Comparison of ENCODE assay signal across 9 mouse cellular contexts in genomic region chr17:34109038-34109805, GRCm38 (mm10). TPM values are rescaled to one million over a fixed set of nuclear protein-coding genes. Genes with fewer than 3 reads are reported as not detected.
DNase-seq lines count a peak whose midpoint lies in the region; ATAC-seq lines count a peak whose summit lies in the region.
"Had no signal": no experiment of that assay in that cellular context is flagged by ENCODE, and none has a peak within 500 bp of the region (broad histone marks: within the 10 kb centered on the region; RNA-seq: fewer than 3 reads in every experiment).

No protein-coding gene starts in this region.

- H3K9me3 ChIP-seq in midbrain, embryonic 11.5 days (ENCODE audit: control insufficient read depth, low read length) = no peaks in the 10 kb centered on the region
- no peaks in the 10 kb centered on the region for H3K9me3 ChIP-seq in midbrain, embryonic 10.5 days (replicated peaks)
- no peaks in the 10 kb centered on the region for H3K9me3 ChIP-seq in intestine, embryonic 15.5 days
- H3K9me3 ChIP-seq: embryonic facial prominence, embryonic 15.5 days had no signal

- no peak overlapping the region for H3K27ac ChIP-seq in midbrain, embryonic 11.5 days (ENCODE audit: low read depth, low read length)
- H3K27ac ChIP-seq in midbrain, embryonic 10.5 days (replicated peaks) = no peak overlapping the region
- no peak overlapping the region for H3K27ac ChIP-seq in intestine, embryonic 15.5 days

- no peak overlapping the region for H3K9ac ChIP-seq in midbrain, embryonic 11.5 days (ENCODE audit: low read length)
- H3K9ac ChIP-seq in intestine, embryonic 15.5 days = no peak overlapping the region
- H3K9ac ChIP-seq: embryonic facial prominence, embryonic 15.5 days had no signal

- DNase-seq in embryo, embryonic 10 days (ENCODE audit: low spot score) = peak; percentile 44
- DNase-seq in embryo, embryonic 9.5 days (ENCODE audit: extremely low spot score) = no peak
- DNase-seq in midbrain, embryonic 11.5 days (ENCODE audit: low spot score, missing footprints) = peak; percentile 84
- no peak for DNase-seq in midbrain, embryonic 10.5 days (ENCODE audit: low spot score)
- DNase-seq in thymus, postnatal 36 days = peak; percentile 42 to 46
- DNase-seq in spleen, adult 12 weeks (ENCODE audit: low spot score) = no peak
- no peak for DNase-seq in cerebellum, postnatal 36 days

- no peak overlapping the region for H3K4me3 ChIP-seq in midbrain, embryonic 11.5 days (ENCODE audit: low read depth, low read length)
- H3K4me3 ChIP-seq in midbrain, embryonic 10.5 days = no peak overlapping the region
- H3K4me3 ChIP-seq in intestine, embryonic 15.5 days (replicated peaks) = no peak overlapping the region
- H3K4me3 ChIP-seq: embryonic facial prominence, embryonic 15.5 days had no signal

- H3K4me2 ChIP-seq in midbrain, embryonic 11.5 days = no peak overlapping the region
- H3K4me2 ChIP-seq in intestine, embryonic 15.5 days (replicated peaks) = no peak overlapping the region
- H3K4me2 ChIP-seq: embryonic facial prominence, embryonic 15.5 days had no signal

- ATAC-seq in midbrain, embryonic 11.5 days (ENCODE audit: low FRiP score) = 0 out of 2 replicates have a peak, but pooled peaks have one; percentile 24
- peak; percentile 23; the same call in 1 of the 2 replicates for ATAC-seq in intestine, embryonic 15.5 days

- H3K36me3 ChIP-seq in midbrain, embryonic 11.5 days (ENCODE audit: control insufficient read depth, insufficient read depth, low read length) = peaks cover 24% of the 10 kb centered on the region
- H3K36me3 ChIP-seq in midbrain, embryonic 10.5 days = peaks cover 65% of the 10 kb centered on the region
- peaks cover 47% of the 10 kb centered on the region for H3K36me3 ChIP-seq in intestine, embryonic 15.5 days

- H3K27me3 ChIP-seq in midbrain, embryonic 11.5 days (ENCODE audit: control insufficient read depth, insufficient read depth, low read length) = no peaks in the 10 kb centered on the region
- H3K27me3 ChIP-seq in midbrain, embryonic 10.5 days (ENCODE audit: low read depth, poor library complexity, severe bottlenecking) = no peaks in the 10 kb centered on the region
- H3K27me3 ChIP-seq in intestine, embryonic 15.5 days (replicated peaks) = no peaks in the 10 kb centered on the region
- H3K27me3 ChIP-seq: embryonic facial prominence, embryonic 15.5 days had no signal

- WGBS in midbrain, embryonic 11.5 days = 84% methylated on average over 14 of the region's 14 CpGs
- WGBS in midbrain, embryonic 10.5 days = 84% methylated on average over 14 of the region's 14 CpGs
- 78% methylated on average over 14 of the region's 14 CpGs for WGBS in intestine, embryonic 15.5 days

- no peaks in the 10 kb centered on the region for H3K4me1 ChIP-seq in midbrain, embryonic 11.5 days (ENCODE audit: control insufficient read depth, insufficient read depth, low read length)
- peaks cover 3% of the 10 kb centered on the region; the same call in 1 of the 2 replicates for H3K4me1 ChIP-seq in midbrain, embryonic 10.5 days
- H3K4me1 ChIP-seq in intestine, embryonic 15.5 days (replicated peaks) = 0 out of 2 replicates have a peak, but pooled peaks cover 3% of the 10 kb centered on the region

RNA-seq across cellular contexts. Expression of gene H2-DMa, which starts 10.1 kb away (rescaled TPM):
- polyA plus RNA-seq in midbrain, embryonic 11.5 days (2014; fragmentation: Nextera tagmentation; extraction: Ambion mirVana) = 8.0 and 9.5 TPM in 2 replicates
- 6.4 and 9.5 TPM in 2 replicates for polyA plus RNA-seq in midbrain, embryonic 10.5 days (2016; fragmentation: Nextera tagmentation; extraction: Ambion mirVana)
- 11.3 and 13.4 TPM in 2 replicates for polyA plus RNA-seq in intestine, embryonic 15.5 days (2015; fragmentation: Nextera tagmentation; extraction: Ambion mirVana)

RNA-seq across cellular contexts. Expression of gene Brd2, which starts 13.2 kb away (rescaled TPM):
- 98.7 and 99.2 TPM in 2 replicates for polyA plus RNA-seq in midbrain, embryonic 11.5 days (2014; fragmentation: Nextera tagmentation; extraction: Ambion mirVana)
- polyA plus RNA-seq in midbrain, embryonic 10.5 days (2016; fragmentation: Nextera tagmentation; extraction: Ambion mirVana) = 126 and 137 TPM in 2 replicates
- 88.2 and 90.7 TPM in 2 replicates for polyA plus RNA-seq in intestine, embryonic 15.5 days (2015; fragmentation: Nextera tagmentation; extraction: Ambion mirVana)

RNA-seq across cellular contexts. Expression of gene H2-Oa, which starts 17.1 kb away (rescaled TPM):
- polyA plus RNA-seq in midbrain, embryonic 11.5 days (2014; fragmentation: Nextera tagmentation; extraction: Ambion mirVana) = 0.19 and 0.33 TPM in 2 replicates
- polyA plus RNA-seq in midbrain, embryonic 10.5 days (2016; fragmentation: Nextera tagmentation; extraction: Ambion mirVana) = 0.37 and 0.50 TPM in 2 replicates
- 0.66 and 0.85 TPM in 2 replicates for polyA plus RNA-seq in intestine, embryonic 15.5 days (2015; fragmentation: Nextera tagmentation; extraction: Ambion mirVana)

RNA-seq across cellular contexts. Expression of gene H2-DMb2, which starts 33.9 kb away (rescaled TPM):
- polyA plus RNA-seq in midbrain, embryonic 11.5 days (2014; fragmentation: Nextera tagmentation; extraction: Ambion mirVana) = not detected in 2 replicates
- 0.12 TPM in 1 of 2 replicates, not detected in the other for polyA plus RNA-seq in midbrain, embryonic 10.5 days (2016; fragmentation: Nextera tagmentation; extraction: Ambion mirVana)
- 0.68 and 0.83 TPM in 2 replicates for polyA plus RNA-seq in intestine, embryonic 15.5 days (2015; fragmentation: Nextera tagmentation; extraction: Ambion mirVana)

RNA-seq across cellular contexts. Expression of gene H2-DMb1, which starts 43.6 kb away (rescaled TPM):
- 0.25 and 0.38 TPM in 2 replicates for polyA plus RNA-seq in midbrain, embryonic 11.5 days (2014; fragmentation: Nextera tagmentation; extraction: Ambion mirVana)
- polyA plus RNA-seq in midbrain, embryonic 10.5 days (2016; fragmentation: Nextera tagmentation; extraction: Ambion mirVana) = 0.39 TPM in 1 of 2 replicates, not detected in the other
- 3.2 TPM in 2 replicates for polyA plus RNA-seq in intestine, embryonic 15.5 days (2015; fragmentation: Nextera tagmentation; extraction: Ambion mirVana)

Comparison
In these comparisons a context has a peak if more than half of its experiments do, and no peak if none do; other contexts are left out.
1. DNase-seq: peak in embryo, embryonic 10 days (single experiment), midbrain, embryonic 11.5 days (single experiment) and thymus, postnatal 36 days (2 of 2); none in embryo, embryonic 9.5 days (single experiment), midbrain, embryonic 10.5 days (single experiment), spleen, adult 12 weeks (single experiment) and cerebellum, postnatal 36 days (0 of 2).